Mouse (Mus musculus) brain, adult 2 months (tissue): ENCODE data around the gene Gm5089.
"Not testable (repeated sequence)": the region's sequence is repeated elsewhere in the genome, so short reads cannot be mapped to it uniquely, and the experiment has no call there.

Experiments
- DNase-seq: peaks from one replicate; pipeline ENCODE4 v3.0.0; 2011; ENCODE audit warnings: low read depth, low spot score

Gene Gm5089

DNA sequence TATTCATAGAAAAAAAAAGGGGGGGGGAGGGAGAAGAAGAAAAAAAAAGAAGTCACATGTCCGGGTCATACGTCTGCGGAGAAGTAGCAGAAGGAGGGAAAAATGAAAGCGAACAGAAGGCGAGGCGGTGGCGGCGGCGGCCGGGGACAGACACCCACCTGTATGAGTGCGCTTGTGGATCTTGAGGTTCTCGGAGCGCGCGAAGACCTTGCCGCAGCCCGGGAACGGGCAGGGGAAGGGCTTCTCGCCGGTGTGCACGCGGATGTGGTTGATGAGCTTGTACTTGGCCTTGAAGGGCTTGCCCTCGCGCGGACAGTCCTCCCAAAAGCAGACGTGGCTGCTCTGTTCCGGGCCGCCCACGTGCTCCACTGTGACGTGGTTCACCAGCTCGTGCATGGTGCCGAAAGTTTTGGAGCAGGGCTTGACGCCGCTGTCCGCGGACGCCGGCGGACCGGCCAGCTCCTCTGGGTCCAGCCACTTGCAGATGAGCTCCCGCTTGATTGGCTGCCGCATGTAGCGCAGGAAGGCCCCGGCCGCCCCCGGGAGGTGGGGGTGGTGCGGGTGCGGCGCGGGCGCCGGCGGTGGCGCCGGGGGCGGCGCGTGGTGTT, 12.9 kb upstream of the Gm5089 start:
- DNase-seq = peak; percentile 80

GRCm38 (mm10) chr14:122463080-122463691, 12.3 kb upstream of the Gm5089 start:
- peak; percentile 52 for DNase-seq

DNA sequence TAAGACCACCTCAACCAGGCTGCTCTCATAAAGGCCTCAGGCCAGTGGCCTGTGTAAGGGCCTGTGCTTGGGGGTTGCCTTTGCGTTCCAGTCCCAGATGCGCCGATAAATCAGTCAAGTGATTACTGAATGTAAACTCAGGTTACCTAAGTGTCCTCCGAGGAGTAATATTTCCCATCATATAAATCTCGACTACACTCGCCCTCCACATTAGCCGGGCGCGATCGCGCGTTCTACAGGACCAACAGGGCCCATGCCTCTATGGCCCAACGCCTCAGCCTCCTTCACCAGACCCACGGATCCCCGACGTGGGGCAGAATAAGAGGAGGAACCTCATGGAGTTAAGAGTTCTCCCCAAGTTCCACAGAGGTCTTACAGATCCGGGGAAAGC, 11.8 kb upstream of the Gm5089 start:
- DNase-seq = no peak

GRCm38 (mm10) chr14:122461966-122462365, 11.1 kb upstream of the Gm5089 start:
- DNase-seq = peak; percentile 14

DNA sequence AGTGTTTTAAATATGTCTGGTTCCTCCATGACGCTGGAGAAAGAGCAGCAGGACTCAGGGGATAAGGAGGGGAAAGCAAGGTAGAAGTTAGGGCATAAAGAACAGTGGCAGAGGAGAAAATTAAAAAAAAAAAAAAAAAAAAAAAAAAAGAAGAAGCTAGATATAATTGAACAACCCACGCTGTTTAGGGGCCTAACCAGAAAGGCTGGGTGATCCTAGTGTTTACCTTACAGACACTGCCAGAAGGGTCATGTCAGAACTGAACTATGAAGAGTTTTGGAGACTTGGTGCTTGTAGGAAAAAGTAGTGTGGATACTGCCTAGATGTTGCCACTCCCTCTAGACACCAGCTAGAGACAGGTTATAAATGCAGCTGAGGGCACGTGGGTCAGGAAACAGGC, 10.6 kb upstream of the Gm5089 start:
- DNase-seq = no peak

DNA sequence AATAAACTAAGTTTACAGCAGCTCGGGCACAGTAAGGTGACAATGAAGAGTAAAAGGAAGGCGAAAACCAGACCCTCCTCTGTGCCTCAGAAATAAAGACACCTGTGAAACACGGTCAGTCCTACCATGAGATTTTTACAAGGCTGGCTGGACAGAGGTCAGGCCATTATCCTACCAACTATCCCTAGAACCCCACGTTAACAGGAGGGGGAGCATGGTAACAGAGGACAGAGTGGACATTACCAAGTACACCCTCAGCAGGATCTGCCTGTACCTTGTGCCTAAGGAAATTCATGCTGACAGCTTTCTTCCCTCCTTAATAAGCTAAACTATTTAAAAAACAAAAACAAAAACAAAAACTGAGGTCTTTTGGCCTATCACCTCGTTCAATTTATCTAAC, 9.3 kb upstream of the Gm5089 start:
- DNase-seq = peak; percentile 14

DNA sequence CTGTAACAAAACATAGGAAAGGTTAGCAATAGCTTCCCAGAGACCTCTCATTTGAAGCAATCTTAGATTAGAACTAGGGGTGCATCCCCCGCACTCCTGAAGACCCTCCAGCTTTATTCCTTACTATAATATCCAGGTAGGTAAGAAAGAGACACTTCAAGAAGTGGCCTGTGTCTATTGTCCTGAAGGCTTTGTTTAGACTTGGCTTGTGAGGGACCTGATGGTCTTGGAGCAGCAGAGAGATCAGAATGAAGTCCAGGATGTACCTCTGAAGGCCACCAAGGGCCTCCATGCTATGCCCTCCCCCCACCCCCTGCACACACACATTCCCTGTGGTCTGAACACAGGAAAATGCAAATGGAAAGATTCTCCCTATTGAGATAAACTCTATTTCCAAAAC, 8.9 kb upstream of the Gm5089 start:
- DNase-seq = peak; percentile 6

- not testable (repeated sequence) for DNase-seq
Measured at GRCm38 (mm10) chr14:122459332-122459731, 8.4 kb upstream of the Gm5089 start.

- no peak for DNase-seq
Measured at GRCm38 (mm10) chr14:122455562-122455958, 4.6 kb upstream of the Gm5089 start.

GRCm38 (mm10) chr14:122454901-122455561, 4.1 kb upstream of the Gm5089 start:
- DNase-seq = peak; percentile 11

- no peak for DNase-seq
Measured at GRCm38 (mm10) chr14:122453996-122454738, 3.3 kb upstream of the Gm5089 start.

DNA sequence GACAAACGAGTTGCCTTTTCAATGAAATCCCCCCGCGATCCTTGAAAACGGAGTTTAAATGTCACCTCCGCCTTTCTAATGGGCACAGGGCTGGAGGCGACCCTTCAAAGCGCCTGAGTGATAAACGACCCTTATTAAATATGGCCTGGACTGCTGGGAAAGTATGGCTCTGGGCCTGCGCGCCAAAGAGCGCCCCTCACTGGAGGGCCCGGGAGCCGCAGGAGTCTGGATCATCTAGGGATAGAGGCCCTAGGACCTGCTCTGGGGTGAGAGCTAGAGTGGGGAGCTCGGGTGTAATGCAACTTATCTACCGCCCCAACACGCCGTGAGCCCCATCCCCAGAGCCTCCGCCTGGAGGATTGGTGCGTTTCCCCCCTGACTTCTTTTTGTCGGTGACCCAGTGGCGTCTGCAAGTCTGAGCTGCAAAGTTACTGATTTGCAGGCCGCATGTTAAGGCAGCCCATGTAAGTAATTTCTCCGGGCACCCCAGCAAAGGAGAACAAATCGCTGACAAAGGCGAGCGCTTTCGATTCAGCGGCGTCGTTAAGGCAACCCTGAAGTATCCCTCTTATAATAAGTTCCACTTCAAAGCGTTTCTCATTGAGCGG, 2.6 kb upstream of the Gm5089 start:
- peak; percentile 46 for DNase-seq

DNA sequence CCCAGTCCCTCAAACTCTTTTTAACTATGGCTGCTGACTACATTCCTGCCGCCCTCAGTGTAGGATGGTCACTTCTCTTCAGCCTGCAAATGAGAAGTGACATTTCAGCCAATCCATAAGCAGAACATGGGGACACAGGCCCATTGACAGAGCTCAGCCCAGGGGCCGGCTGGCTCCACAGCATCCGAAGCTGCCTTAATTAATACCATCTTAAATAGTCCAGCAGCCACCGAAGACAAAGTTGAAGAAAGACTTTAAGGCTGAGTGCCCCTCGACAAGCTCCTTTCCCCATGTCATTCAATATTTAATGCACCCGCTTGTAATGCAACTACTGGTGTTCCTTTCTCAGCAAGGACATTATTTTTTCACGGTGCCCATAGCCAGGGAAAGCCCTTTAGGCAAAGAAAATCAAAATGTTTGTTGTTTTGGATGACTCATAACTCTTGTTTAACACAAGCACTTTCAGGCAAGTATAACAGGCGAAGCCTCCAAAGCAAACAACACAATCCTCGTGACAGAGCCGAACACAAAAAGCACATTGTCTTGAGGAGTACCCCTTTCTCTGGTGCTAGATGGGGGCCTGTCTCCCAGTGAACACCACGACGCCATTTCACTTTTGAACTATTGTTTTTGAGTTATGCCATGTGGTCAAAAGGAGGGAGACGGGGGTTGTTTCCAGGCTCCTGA, 1.9 kb upstream of the Gm5089 start:
- DNase-seq = no peak

GRCm38 (mm10) chr14:122451551-122452145, 733 bp upstream of the Gm5089 start:
- no peak for DNase-seq

GRCm38 (mm10) chr14:122449601-122450495, 1.1 kb downstream of the Gm5089 start:
- DNase-seq = no peak

- peak; percentile 20 for DNase-seq
Measured at GRCm38 (mm10) chr14:122436850-122437249, 14.1 kb downstream of the Gm5089 start.

DNA sequence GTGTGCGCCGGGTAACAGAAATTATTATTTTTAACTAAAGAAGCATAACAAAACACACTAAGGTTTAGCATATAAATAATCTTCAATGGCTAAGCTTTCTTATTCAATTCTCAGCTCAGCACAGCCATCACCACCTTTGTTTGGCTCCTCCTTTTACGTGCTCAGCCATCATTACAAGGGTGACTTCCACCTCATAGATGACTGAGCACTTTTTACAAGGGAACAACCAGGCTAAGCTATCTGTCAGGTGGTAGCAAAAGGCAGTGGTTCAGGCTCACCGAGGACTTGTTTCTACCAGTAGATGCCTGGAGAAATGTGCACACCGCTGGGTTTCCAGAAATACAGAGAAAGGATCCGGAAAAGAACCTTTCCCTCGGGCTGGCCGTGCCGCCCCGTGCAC, 16.9 kb downstream of the Gm5089 start:
- no peak for DNase-seq

- DNase-seq = no peak
Measured at GRCm38 (mm10) chr14:122432558-122432957, 18.4 kb downstream of the Gm5089 start.

- no peak for DNase-seq
Measured at GRCm38 (mm10) chr14:122427654-122428053, 23.3 kb downstream of the Gm5089 start.

- DNase-seq = no peak
Measured at GRCm38 (mm10) chr14:122427204-122427560, 23.7 kb downstream of the Gm5089 start.
